9 mouse cellular contexts compared by ENCODE assay signal in genomic region chr15:103280817-103281464, GRCm38 (mm10). TPM values are rescaled to one million over a fixed set of nuclear protein-coding genes. Genes with fewer than 3 reads are reported as not detected.
DNase-seq lines count a peak whose midpoint lies in the region; ATAC-seq and TF ChIP-seq lines count a peak whose summit lies in the region.
"Had no signal": no experiment of that assay in that cellular context is flagged by ENCODE, and none has a peak within 500 bp of the region (broad histone marks: within the 10 kb centered on the region; RNA-seq: fewer than 3 reads in every experiment).

No protein-coding gene starts in this region.

- no peak overlapping the region for H3K4me2 ChIP-seq in midbrain, postnatal 0 days (ENCODE audit: low read depth, low read length, poor library complexity, severe bottlenecking)
- H3K4me2 ChIP-seq in midbrain, embryonic 13.5 days (replicated peaks): no peak overlapping the region
- H3K4me2 ChIP-seq in intestine, embryonic 16.5 days (ENCODE audit: low read depth, low read length): no peak overlapping the region
- H3K4me2 ChIP-seq: heart, embryonic 13.5 days had no signal

- no peak for ATAC-seq in midbrain, postnatal 0 days (ENCODE audit: low FRiP score)
- ATAC-seq in midbrain, embryonic 13.5 days: no peak
- peak; percentile 87 for ATAC-seq in intestine, embryonic 16.5 days
- ATAC-seq in monocyte, adult 5-6 weeks (replicated peaks; ENCODE audit: insufficient number of reproducible peaks, low FRiP score, low TSS enrichment, poor library complexity, severe bottlenecking): peak; percentile 64

- H3K27me3 ChIP-seq in midbrain, postnatal 0 days (ENCODE audit: insufficient read depth, low read length): no peaks in the 10 kb centered on the region
- no peaks in the 10 kb centered on the region for H3K27me3 ChIP-seq in midbrain, embryonic 13.5 days
- no peaks in the 10 kb centered on the region for H3K27me3 ChIP-seq in intestine, embryonic 16.5 days (replicated peaks; ENCODE audit: control insufficient read depth, insufficient read depth, low read length)
- H3K27me3 ChIP-seq: heart, embryonic 13.5 days had no signal

- no peak overlapping the region for H3K4me3 ChIP-seq in midbrain, postnatal 0 days (ENCODE audit: low read depth, low read length)
- H3K4me3 ChIP-seq in midbrain, embryonic 13.5 days (replicated peaks): no peak overlapping the region
- H3K4me3 ChIP-seq in intestine, embryonic 16.5 days (ENCODE audit: low read length): no peak overlapping the region
- H3K4me3 ChIP-seq: heart, embryonic 13.5 days had no signal

- WGBS in midbrain, postnatal 0 days: 64% methylated on average over 3 of the region's 3 CpGs
- WGBS in midbrain, embryonic 13.5 days: 79% methylated on average over 3 of the region's 3 CpGs
- WGBS in intestine, embryonic 16.5 days: 43% methylated on average over 3 of the region's 3 CpGs

- no peak overlapping the region for H3K9ac ChIP-seq in midbrain, postnatal 0 days (replicated peaks; ENCODE audit: low read length, poor library complexity, severe bottlenecking)
- H3K9ac ChIP-seq in midbrain, embryonic 13.5 days (replicated peaks): no peak overlapping the region
- H3K9ac ChIP-seq in intestine, embryonic 16.5 days (ENCODE audit: low read depth, low read length): no peak overlapping the region
- H3K9ac ChIP-seq: heart, embryonic 13.5 days had no signal

- intact Hi-C loops in gastrocnemius, postnatal 14 days (cut with DNase I; ENCODE audit: low total_unique reads): loop anchor here (5.0 kb wide), 1 partner anchor 36 kb away; no protein-coding TSS in a partner anchor
- intact Hi-C loops in heart, postnatal 14 days (cut with DNase I): no loop called here

- no peaks in the 10 kb centered on the region for H3K9me3 ChIP-seq in midbrain, postnatal 0 days (ENCODE audit: low read length)
- H3K9me3 ChIP-seq in midbrain, embryonic 13.5 days: no peaks in the 10 kb centered on the region
- no peaks in the 10 kb centered on the region for H3K9me3 ChIP-seq in intestine, embryonic 16.5 days (ENCODE audit: control insufficient read depth, low read length)
- H3K9me3 ChIP-seq: heart, embryonic 13.5 days had no signal

- no peak overlapping the region for H3K27ac ChIP-seq in midbrain, postnatal 0 days (ENCODE audit: low read depth, low read length)
- no peak overlapping the region for H3K27ac ChIP-seq in midbrain, embryonic 13.5 days
- H3K27ac ChIP-seq in intestine, embryonic 16.5 days (ENCODE audit: low read length): peak overlapping the region; percentile 65
- H3K27ac ChIP-seq: heart, embryonic 13.5 days had no signal

- DNase-seq in midbrain, postnatal 0 days (ENCODE audit: low spot score): peak; percentile 51
- DNase-seq in brain, adult 2 months (ENCODE audit: low read depth, low spot score): peak; percentile 44
- no peak for DNase-seq in layer of hippocampus, adult 8-10 months (ENCODE audit: low spot score in 2 of 2)
- DNase-seq in gastrocnemius, postnatal 14 days: no peak
- no peak for DNase-seq in heart, postnatal 14 days

- TF ChIP-seq CTCF in midbrain, postnatal 0 days (IDR thresholded peaks at IDR 0.05): peak; percentile 67

- H3K4me1 ChIP-seq in midbrain, postnatal 0 days (ENCODE audit: insufficient read depth, low read length): no peaks in the 10 kb centered on the region
- H3K4me1 ChIP-seq in midbrain, embryonic 13.5 days (replicated peaks): peaks cover 13% of the 10 kb centered on the region
- peaks cover 29% of the 10 kb centered on the region for H3K4me1 ChIP-seq in intestine, embryonic 16.5 days (ENCODE audit: control insufficient read depth, insufficient read depth, low read length)

- no peaks in the 10 kb centered on the region for H3K36me3 ChIP-seq in midbrain, postnatal 0 days (ENCODE audit: insufficient read depth, low read length)
- H3K36me3 ChIP-seq in midbrain, embryonic 13.5 days: no peaks in the 10 kb centered on the region
- H3K36me3 ChIP-seq in intestine, embryonic 16.5 days (ENCODE audit: control insufficient read depth, insufficient read depth, low read length): no peaks in the 10 kb centered on the region

RNA-seq across cellular contexts. Expression of gene Copz1, which starts 8.4 kb away (rescaled TPM):
- 127 and 151 TPM in 2 replicates for total RNA-seq in midbrain, postnatal 0 days (2014; rRNA removed)
- 178 and 184 TPM in 2 replicates for polyA plus RNA-seq in midbrain, postnatal 0 days (2015; fragmentation: Nextera tagmentation; extraction: Ambion mirVana)
- 218 and 221 TPM in 2 replicates for polyA plus RNA-seq in midbrain, embryonic 13.5 days (2015; fragmentation: Nextera tagmentation; extraction: Ambion mirVana)
- 297 and 298 TPM in 2 replicates for polyA plus RNA-seq in intestine, embryonic 16.5 days (2015; fragmentation: Nextera tagmentation; extraction: Ambion mirVana)
- 47.5 to 52.5 TPM (median 50.3 TPM) in 3 replicates for total RNA-seq in monocyte, adult 5-6 weeks (2017)
- 100 to 1,000 TPM in 1 of 4 experiments, 10 to 100 TPM in 3; 90.6 to 100 (median 94.2) TPM for total RNA-seq in layer of hippocampus, adult 8-10 months (2022)
- total RNA-seq in gastrocnemius, postnatal 14 days (2021): 10 to 100 TPM; 38.0 to 38.5 TPM
- total RNA-seq in heart, postnatal 14 days (2021): 10 to 100 TPM; 58.9 to 63.6 TPM

RNA-seq across cellular contexts. Expression of gene Nfe2, which starts 22.7 kb away (rescaled TPM):
- total RNA-seq in midbrain, postnatal 0 days (2014; rRNA removed): 0.99 and 3.2 TPM in 2 replicates
- polyA plus RNA-seq in midbrain, postnatal 0 days (2015; fragmentation: Nextera tagmentation; extraction: Ambion mirVana): 0.26 and 0.32 TPM in 2 replicates
- polyA plus RNA-seq in midbrain, embryonic 13.5 days (2015; fragmentation: Nextera tagmentation; extraction: Ambion mirVana): 0.75 and 0.82 TPM in 2 replicates
- 3.4 and 5.2 TPM in 2 replicates for polyA plus RNA-seq in intestine, embryonic 16.5 days (2015; fragmentation: Nextera tagmentation; extraction: Ambion mirVana)
- total RNA-seq in monocyte, adult 5-6 weeks (2017): 85.2 to 136 TPM (median 112 TPM) in 3 replicates
- not detected for total RNA-seq in layer of hippocampus, adult 8-10 months (2022)
- total RNA-seq in gastrocnemius, postnatal 14 days (2021): not detected
- total RNA-seq in heart, postnatal 14 days (2021): under 1 TPM; 0.60 to 0.83 TPM

RNA-seq across cellular contexts. Expression of gene Gpr84, which starts 29.5 kb away (rescaled TPM):
- 0.27 TPM in 1 of 2 replicates, not detected in the other for total RNA-seq in midbrain, postnatal 0 days (2014; rRNA removed)
- 0.29 and 0.37 TPM in 2 replicates for polyA plus RNA-seq in midbrain, postnatal 0 days (2015; fragmentation: Nextera tagmentation; extraction: Ambion mirVana)
- 0.18 and 0.94 TPM in 2 replicates for polyA plus RNA-seq in midbrain, embryonic 13.5 days (2015; fragmentation: Nextera tagmentation; extraction: Ambion mirVana)
- 0.09 and 0.20 TPM in 2 replicates for polyA plus RNA-seq in intestine, embryonic 16.5 days (2015; fragmentation: Nextera tagmentation; extraction: Ambion mirVana)
- total RNA-seq in monocyte, adult 5-6 weeks (2017): 0.53 to 1.2 TPM (median 0.87 TPM) in 3 replicates
- 1 to 10 TPM in 2 of 4 experiments, under 1 TPM in 2; 0.35 to 9.3 (median 4.4) TPM for total RNA-seq in layer of hippocampus, adult 8-10 months (2022)
- not detected for total RNA-seq in gastrocnemius, postnatal 14 days (2021)
- not detected for total RNA-seq in heart, postnatal 14 days (2021)

RNA-seq across cellular contexts. Expression of gene Hnrnpa1, which starts 40.7 kb away (rescaled TPM):
- 142 and 190 TPM in 2 replicates for total RNA-seq in midbrain, postnatal 0 days (2014; rRNA removed)
- 540 and 609 TPM in 2 replicates for polyA plus RNA-seq in midbrain, postnatal 0 days (2015; fragmentation: Nextera tagmentation; extraction: Ambion mirVana)
- 1,022 and 1,113 TPM in 2 replicates for polyA plus RNA-seq in midbrain, embryonic 13.5 days (2015; fragmentation: Nextera tagmentation; extraction: Ambion mirVana)
- 472 and 503 TPM in 2 replicates for polyA plus RNA-seq in intestine, embryonic 16.5 days (2015; fragmentation: Nextera tagmentation; extraction: Ambion mirVana)
- total RNA-seq in monocyte, adult 5-6 weeks (2017): 482 to 520 TPM (median 483 TPM) in 3 replicates
- 100 to 1,000 TPM; 257 to 295 (median 288) TPM for total RNA-seq in layer of hippocampus, adult 8-10 months (2022)
- 100 to 1,000 TPM; 110 to 114 TPM for total RNA-seq in gastrocnemius, postnatal 14 days (2021)
- total RNA-seq in heart, postnatal 14 days (2021): 100 to 1,000 TPM; 174 to 180 TPM

RNA-seq across cellular contexts. Expression of gene Cbx5, which starts 41.3 kb away (rescaled TPM):
- 190 and 229 TPM in 2 replicates for total RNA-seq in midbrain, postnatal 0 days (2014; rRNA removed)
- polyA plus RNA-seq in midbrain, postnatal 0 days (2015; fragmentation: Nextera tagmentation; extraction: Ambion mirVana): 101 and 106 TPM in 2 replicates
- 146 and 164 TPM in 2 replicates for polyA plus RNA-seq in midbrain, embryonic 13.5 days (2015; fragmentation: Nextera tagmentation; extraction: Ambion mirVana)
- polyA plus RNA-seq in intestine, embryonic 16.5 days (2015; fragmentation: Nextera tagmentation; extraction: Ambion mirVana): 60.0 and 70.4 TPM in 2 replicates
- total RNA-seq in monocyte, adult 5-6 weeks (2017): 13.2 to 43.8 TPM (median 33.9 TPM) in 3 replicates
- 100 to 1,000 TPM; 170 to 209 (median 180) TPM for total RNA-seq in layer of hippocampus, adult 8-10 months (2022)
- total RNA-seq in gastrocnemius, postnatal 14 days (2021): 10 to 100 TPM; 29.9 to 41.5 TPM
- total RNA-seq in heart, postnatal 14 days (2021): 10 to 100 TPM; 54.6 to 65.4 TPM

Comparison
In these comparisons a context has a peak if more than half of its experiments do, and no peak if none do; other contexts are left out.
1. ATAC-seq: peak in intestine, embryonic 16.5 days (single experiment) and monocyte, adult 5-6 weeks (single experiment); none in midbrain, postnatal 0 days (single experiment) and midbrain, embryonic 13.5 days (single experiment).
2. DNase-seq: peak in midbrain, postnatal 0 days (single experiment) and brain, adult 2 months (single experiment); none in layer of hippocampus, adult 8-10 months (0 of 2), gastrocnemius, postnatal 14 days (single experiment) and heart, postnatal 14 days (0 of 2).
3. RNA of gene Nfe2, which starts 22.7 kb away (total RNA-seq): 85.2 to 136 TPM in monocyte, adult 5-6 weeks; 0.99 to 3.2 TPM in midbrain, postnatal 0 days, 0.60 to 0.83 TPM in heart, postnatal 14 days, not detected in gastrocnemius, postnatal 14 days and not detected in layer of hippocampus, adult 8-10 months; every median in the first group is over 10 times any median in the second.